Mouse (Mus musculus): ENCODE results near the gene Swap70.
A peak's percentile ranks its signal among the peaks of the same experiment; 100 is the strongest.

The Swap70 gene

GRCm38 (mm10) chr7:110237837-110238451 lies 16.4 kb downstream of the Swap70 start:
- no peak for DNase-seq (ENCODE audit: low read depth, low spot score)

DNA sequence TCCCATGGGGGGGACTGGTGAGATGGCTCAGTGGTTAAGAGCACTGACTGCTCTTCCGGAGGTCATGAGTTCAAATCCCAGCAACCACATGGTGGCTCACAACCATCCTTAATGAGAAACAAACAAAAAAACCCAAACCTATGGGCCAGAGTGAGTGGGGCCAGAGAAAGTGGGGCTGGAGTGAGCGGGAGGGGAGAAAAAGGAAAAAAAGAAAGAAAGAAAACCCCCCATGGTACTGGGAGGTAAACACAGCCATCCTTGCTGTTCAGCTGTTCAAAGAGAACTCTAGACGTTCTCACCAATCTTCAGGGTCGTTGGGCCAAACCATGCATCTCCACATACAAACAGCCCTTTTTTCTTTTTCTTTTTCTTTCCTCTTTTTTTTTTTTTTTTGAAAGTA lies 18.1 kb downstream of the Swap70 start:
- DNase-seq (ENCODE audit: low read depth, low spot score): no peak

DNA sequence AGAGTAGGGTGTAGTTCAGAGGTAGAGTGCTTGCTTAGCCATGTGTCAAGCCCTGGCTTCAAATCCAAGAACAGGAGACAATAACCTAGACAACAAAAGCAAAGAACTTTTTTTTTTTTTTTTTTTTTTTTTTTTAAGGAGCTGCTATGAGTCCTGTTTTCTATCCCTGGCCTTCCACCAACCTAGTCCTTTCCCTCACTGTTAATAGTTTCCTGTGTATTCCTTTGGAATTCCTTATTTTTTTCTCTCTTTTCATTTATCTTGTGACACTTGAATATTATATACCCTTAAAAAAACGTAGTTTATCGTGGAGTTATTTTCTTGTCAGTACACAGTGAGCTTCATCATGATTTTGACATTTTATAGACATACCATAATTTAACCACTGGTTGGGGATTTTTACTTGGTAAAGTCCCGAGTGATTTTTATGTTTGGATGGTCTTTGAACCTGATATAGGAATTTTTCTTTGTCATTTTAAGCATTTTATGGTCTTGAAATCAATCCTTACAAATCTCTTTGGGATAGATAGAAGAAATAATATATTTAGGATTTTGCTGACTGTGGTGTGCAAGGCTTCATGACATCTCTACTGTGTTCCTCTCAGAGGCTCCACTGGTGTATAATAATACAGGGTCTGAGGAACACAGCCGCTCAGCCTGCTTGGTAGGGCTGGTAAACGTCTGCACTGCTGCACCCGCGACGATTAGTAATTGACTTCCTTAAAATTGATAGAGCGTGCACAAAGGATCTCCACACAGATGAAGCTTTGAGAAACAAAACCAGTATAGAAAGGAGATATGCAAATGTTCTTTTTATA lies 20.2 kb downstream of the Swap70 start:
- no peak for DNase-seq (ENCODE audit: low read depth, low spot score)

- no peak for DNase-seq (ENCODE audit: low read depth, low spot score)
These were observed 20.7 kb downstream of the Swap70 start for GRCm38 (mm10) chr7:110242290-110242581.

GRCm38 (mm10) chr7:110245128-110245527 lies 23.6 kb downstream of the Swap70 start:
- no peak for DNase-seq (ENCODE audit: low read depth, low spot score)

GRCm38 (mm10) chr7:110246526-110246925 lies 25.0 kb downstream of the Swap70 start:
- DNase-seq (ENCODE audit: low read depth, low spot score): no peak

DNA sequence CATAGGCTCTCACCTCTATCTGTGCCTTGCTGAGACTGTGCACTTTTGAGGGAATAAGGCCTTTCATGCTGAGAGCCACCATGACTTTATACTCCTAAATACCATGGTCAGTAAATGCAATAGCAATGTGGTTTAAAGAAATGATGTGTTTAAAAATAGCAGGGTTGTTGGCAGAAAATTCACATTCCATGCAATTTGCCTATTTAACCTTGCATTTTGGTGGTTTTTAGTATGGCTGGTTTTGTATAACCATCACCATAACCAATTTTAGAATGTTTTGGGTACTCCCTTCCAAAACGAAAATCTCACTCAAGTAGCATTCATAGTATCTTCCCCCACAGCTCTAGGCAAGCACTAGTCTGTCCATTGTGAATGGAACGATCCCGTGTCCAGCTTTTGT lies 26.3 kb downstream of the Swap70 start:
- no peak for DNase-seq (ENCODE audit: low read depth, low spot score)

- DNase-seq (ENCODE audit: low read depth, low spot score): no peak
These were observed 27.2 kb downstream of the Swap70 start for GRCm38 (mm10) chr7:110248677-110249076.

DNA sequence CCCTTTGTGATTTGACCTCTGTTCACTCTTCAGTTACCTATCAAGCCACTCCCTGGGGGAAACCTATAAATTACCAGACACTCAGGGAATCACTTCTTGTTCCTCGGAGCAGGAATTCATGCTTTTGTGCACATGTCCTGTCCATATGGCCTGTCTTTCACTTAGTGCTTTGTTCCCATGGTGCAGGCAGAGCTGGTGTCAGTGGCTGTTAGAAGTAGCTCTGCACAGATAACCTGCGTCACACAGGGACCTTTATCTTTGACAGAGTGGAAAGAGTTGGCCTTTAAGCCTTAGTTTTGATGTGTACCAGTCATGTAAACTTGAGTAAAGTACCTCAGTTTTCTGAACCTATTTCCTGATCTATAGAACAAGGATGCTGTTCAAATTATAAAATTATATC lies 32.4 kb downstream of the Swap70 start:
- DNase-seq (ENCODE audit: low read depth, low spot score): no peak

DNA sequence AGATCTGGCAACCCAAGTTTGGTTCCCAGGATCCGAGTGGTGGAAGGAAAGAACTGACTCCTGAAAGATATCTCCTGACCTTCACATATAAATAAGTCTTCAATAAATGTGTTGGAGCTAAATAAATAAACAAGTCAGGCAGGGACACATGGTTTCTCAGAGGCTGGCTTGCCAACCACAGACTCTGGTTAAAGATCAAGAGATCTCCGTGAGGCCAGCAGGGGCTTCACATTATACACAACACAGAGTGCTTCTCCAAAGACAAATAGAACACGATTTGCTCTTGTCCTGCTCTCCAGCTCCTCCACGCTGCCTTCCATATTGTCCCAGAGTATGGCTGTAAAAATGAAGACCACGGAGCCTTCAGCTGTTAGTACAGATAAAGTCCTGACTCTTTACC lies 32.9 kb downstream of the Swap70 start:
- DNase-seq (ENCODE audit: low read depth, low spot score): no peak

- no peak for DNase-seq (ENCODE audit: low read depth, low spot score)
These were observed 35.5 kb downstream of the Swap70 start for GRCm38 (mm10) chr7:110257059-110257458.

DNA sequence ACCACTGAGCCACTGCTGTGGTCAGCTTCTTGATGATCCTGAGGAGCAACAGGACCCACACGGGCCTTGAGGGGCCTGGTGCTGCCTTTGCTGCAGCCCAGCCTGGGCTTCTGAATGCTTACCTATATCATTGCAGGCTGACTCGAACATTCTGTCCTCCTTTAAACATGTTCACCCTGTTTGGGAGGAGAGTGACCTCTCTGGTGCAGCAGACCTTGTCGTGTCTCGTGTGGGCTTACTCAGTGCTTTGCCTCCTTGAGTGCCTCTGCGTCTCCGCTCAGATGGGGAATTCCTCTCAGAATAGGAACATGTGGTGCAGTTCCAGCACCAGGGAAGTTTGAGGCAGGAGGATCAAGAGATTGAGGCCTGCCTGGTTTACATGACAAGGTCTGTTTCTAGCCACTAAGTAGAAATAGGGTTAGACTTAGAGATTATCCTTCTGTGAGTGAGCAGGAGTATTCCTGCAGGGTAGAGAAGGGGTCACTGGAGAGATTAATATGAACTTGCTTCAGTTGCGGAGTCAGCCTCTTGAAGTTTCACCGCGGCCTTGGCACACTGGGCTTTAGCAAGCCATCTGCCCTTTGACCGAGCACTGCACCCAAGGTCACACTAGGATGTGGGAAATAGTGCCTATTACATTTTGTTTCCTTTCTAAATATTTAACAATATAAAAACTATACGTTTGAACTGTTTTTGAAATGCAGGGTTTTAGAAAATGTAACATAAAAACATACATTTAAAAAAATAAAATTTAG lies 36.9 kb downstream of the Swap70 start:
- no peak for DNase-seq (ENCODE audit: low read depth, low spot score)

GRCm38 (mm10) chr7:110259966-110260711 lies 38.6 kb downstream of the Swap70 start:
- DNase-seq (ENCODE audit: low read depth, low spot score): peak; percentile 14

GRCm38 (mm10) chr7:110261807-110262206 lies 40.3 kb downstream of the Swap70 start:
- DNase-seq (ENCODE audit: low read depth, low spot score): no peak

DNA sequence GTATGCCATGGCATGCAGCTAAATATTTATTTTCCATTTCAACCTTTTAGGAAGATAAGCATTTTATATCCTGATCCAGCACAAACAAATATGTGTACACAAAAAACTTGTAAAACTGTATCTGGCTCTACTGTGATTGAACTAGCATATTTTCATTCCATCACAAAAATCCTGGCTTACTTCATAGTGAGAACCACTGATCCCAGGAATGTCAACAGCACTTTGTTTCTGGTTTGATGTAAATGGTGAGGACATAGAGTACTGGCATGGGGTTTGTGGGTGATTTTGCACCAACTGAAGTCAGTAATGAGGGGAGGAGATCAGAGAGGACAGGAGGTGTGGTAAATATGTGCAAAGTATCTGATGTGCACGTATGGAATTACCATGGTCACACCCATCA lies 41.1 kb downstream of the Swap70 start:
- no peak for DNase-seq (ENCODE audit: low read depth, low spot score)

- DNase-seq (ENCODE audit: low read depth, low spot score): no peak
These were observed 42.0 kb downstream of the Swap70 start for GRCm38 (mm10) chr7:110263474-110263873.

DNA sequence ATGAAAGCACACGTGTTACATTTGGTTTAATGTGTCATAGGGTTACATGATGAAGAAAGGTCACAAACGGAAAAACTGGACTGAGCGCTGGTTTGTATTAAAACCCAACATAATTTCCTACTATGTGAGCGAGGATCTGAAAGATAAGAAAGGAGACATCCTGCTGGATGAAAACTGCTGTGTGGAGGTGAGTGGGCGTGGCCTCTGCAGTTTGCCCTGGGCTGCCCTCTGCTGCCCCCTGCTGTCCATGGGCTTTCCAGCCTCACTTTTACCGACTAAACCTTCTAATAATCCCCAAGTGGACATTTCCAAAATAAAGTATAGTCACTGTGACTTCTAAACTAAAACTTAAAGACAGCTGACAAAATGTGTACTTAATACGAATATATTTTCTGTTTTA lies 44.3 kb downstream of the Swap70 start:
- DNase-seq (ENCODE audit: low read depth, low spot score): no peak

DNA sequence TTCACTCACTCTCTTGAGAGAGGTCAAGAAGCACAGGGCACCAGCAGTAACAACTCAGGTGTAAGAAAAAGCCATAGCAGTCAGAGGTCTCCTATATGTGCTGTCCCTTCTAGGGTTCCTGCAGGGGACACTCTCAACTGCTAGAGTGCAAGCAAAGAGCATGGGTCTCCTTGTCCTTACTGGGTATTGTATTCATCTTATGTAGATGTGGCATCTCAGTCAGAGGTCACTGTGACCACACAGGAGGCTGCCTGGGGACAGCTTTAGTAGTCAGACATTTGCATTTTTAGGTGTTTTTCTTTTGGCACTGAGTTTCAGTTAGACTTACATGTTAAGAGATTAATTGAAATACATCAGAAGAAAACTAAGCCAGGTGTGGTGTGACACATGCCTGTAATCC lies 45.5 kb downstream of the Swap70 start:
- no peak for DNase-seq (ENCODE audit: low read depth, low spot score)

DNA sequence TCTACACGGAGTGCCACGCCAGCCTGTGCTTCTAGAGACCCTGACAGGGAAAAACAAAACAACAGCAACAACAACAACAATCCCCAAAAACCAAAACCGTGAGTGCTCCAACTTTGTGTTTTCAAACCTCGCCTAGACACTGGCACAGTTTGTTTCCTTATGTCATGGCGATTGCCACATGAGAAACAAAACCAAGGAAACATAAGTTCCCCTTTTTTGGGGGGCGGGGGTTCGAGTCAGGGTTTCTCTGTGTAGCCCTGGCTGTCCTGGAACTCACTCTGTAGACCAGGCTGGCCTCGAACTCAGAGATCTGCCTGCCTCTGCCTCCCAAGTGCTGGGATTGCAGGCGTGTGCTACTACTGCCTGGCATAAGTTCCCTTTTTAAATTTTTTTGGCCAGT lies 46.5 kb downstream of the Swap70 start:
- DNase-seq (ENCODE audit: low read depth, low spot score): no peak

- no peak for DNase-seq (ENCODE audit: low read depth, low spot score)
These were observed 47.0 kb downstream of the Swap70 start for GRCm38 (mm10) chr7:110268511-110268910.

DNA sequence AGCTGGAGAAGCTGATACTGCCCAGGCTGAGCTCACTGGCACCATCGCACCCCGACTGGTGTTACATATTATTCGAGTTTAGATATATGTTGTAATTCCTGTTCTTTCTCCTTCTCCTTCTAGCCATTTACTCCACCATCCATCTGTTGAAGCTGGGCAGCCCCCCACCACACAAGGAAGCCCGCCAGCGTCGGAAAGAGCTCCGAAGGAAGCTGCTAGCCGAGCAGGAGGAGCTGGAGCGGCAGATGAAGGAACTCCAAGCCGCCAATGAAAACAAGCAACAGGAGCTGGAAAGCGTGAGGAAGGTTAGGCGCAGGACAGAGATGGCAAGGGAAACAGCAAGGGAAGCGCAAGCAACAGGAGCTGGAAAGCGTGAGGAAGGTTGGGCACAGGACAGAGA lies 48.3 kb downstream of the Swap70 start:
- DNase-seq (ENCODE audit: low read depth, low spot score): no peak

- no peak for DNase-seq (ENCODE audit: low read depth, low spot score)
These were observed 48.9 kb downstream of the Swap70 start for GRCm38 (mm10) chr7:110270455-110270854.
